12 mouse cellular contexts compared by ENCODE assay signal in genomic region chr4:132077445-132077844, GRCm38 (mm10). TPM values are rescaled to one million over a fixed set of nuclear protein-coding genes. Genes with fewer than 3 reads are reported as not detected.
DNase-seq lines count a peak whose midpoint lies in the region; ATAC-seq and TF ChIP-seq lines count a peak whose summit lies in the region.
"Had no signal": no experiment of that assay in that cellular context is flagged by ENCODE, and none has a peak within 500 bp of the region (broad histone marks: within the 10 kb centered on the region; RNA-seq: fewer than 3 reads in every experiment).

No protein-coding gene starts in this region.

- peaks cover 16% of the 10 kb centered on the region for H3K4me1 ChIP-seq in heart, adult 2 months (ENCODE audit: control insufficient read depth, insufficient read depth, low read length)
- peaks cover 34% of the 10 kb centered on the region for H3K4me1 ChIP-seq in heart, embryonic 16.5 days (ENCODE audit: control insufficient read depth, insufficient read depth, low read length)
- peaks cover 13% of the 10 kb centered on the region for H3K4me1 ChIP-seq in hindbrain, embryonic 13.5 days (replicated peaks)
- peaks cover 10% of the 10 kb centered on the region; the same call in 1 of the 2 replicates for H3K4me1 ChIP-seq in hindbrain, postnatal 0 days (ENCODE audit: insufficient read depth, low read length)

- no peak overlapping the region for H3K9ac ChIP-seq in heart, adult 2 months (ENCODE audit: low read depth, low read length)
- no peak overlapping the region; the same call in 1 of the 2 replicates for H3K9ac ChIP-seq in heart, embryonic 16.5 days (ENCODE audit: low read length)
- H3K9ac ChIP-seq in hindbrain, embryonic 13.5 days: no peak overlapping the region
- H3K9ac ChIP-seq in hindbrain, postnatal 0 days (replicated peaks; ENCODE audit: low read length): no peak overlapping the region
- H3K9ac ChIP-seq: neural tube, embryonic 12.5 days had no signal

- whole genome bisulfite sequencing in heart, adult 2 months: 24% methylated on average over 7 of the region's 7 CpGs
- WGBS in heart, embryonic 16.5 days: 22% methylated on average over 7 of the region's 7 CpGs
- WGBS in hindbrain, embryonic 13.5 days: 71% methylated on average over 7 of the region's 7 CpGs
- 74% methylated on average over 7 of the region's 7 CpGs for WGBS in hindbrain, postnatal 0 days

- TF ChIP-seq EP300 in heart, adult 2 months (IDR thresholded peaks at IDR 0.05; ENCODE audit: insufficient read depth, low read depth, low read length): no peak

- no peak for ATAC-seq in heart, embryonic 16.5 days (replicated peaks; ENCODE audit: extremely low read depth, insufficient read depth, low FRiP score)
- peak; percentile 60 for ATAC-seq in megakaryocyte-erythroid progenitor cell, adult 5-6 weeks (replicated peaks; ENCODE audit: low FRiP score, low TSS enrichment, poor library complexity, severe bottlenecking)
- ATAC-seq in hindbrain, embryonic 13.5 days (ENCODE audit: low FRiP score): no peak
- ATAC-seq in hindbrain, postnatal 0 days: no peak

- peak overlapping the region; percentile 57 for H3K4me2 ChIP-seq in heart, embryonic 16.5 days (ENCODE audit: low read depth, low read length)
- no peak overlapping the region for H3K4me2 ChIP-seq in hindbrain, embryonic 13.5 days
- no peak overlapping the region for H3K4me2 ChIP-seq in hindbrain, postnatal 0 days (ENCODE audit: low read depth, low read length)
- H3K4me2 ChIP-seq: neural tube, embryonic 12.5 days had no signal

- intact Hi-C loops in heart, adult 2 months (cut with DNase I): no loop called here
- intact Hi-C loops in heart, postnatal 25 days (cut with DNase I): loop anchor here (5.0 kb wide), 1 partner anchor 45 kb away; no protein-coding TSS in a partner anchor

- peak overlapping the region; percentile 91 for H3K27ac ChIP-seq in heart, adult 2 months
- H3K27ac ChIP-seq in heart, embryonic 16.5 days (ENCODE audit: low read length): peak overlapping the region; percentile 86
- no peak overlapping the region for H3K27ac ChIP-seq in hindbrain, embryonic 13.5 days
- H3K27ac ChIP-seq in hindbrain, postnatal 0 days: no peak overlapping the region
- H3K27ac ChIP-seq: neural tube, embryonic 12.5 days had no signal

- DNase-seq in heart, adult 2 months: peak in 1 of 2 experiments; percentile 30
- DNase-seq in heart, postnatal 25 days (ENCODE audit: low spot score): no peak
- DNase-seq in MEL-GATA-1-ER (ENCODE audit: extremely low read depth, low read depth): peak; percentile 98
- DNase-seq in layer of hippocampus, postnatal 25 days (ENCODE audit: extremely low spot score in 1 of 2, low spot score in 1 of 2): no peak
- DNase-seq in hindbrain, postnatal 0 days (ENCODE audit: low spot score): no peak

- H3K79me2 ChIP-seq in heart, adult 2 months (replicated peaks; ENCODE audit: control insufficient read depth, insufficient read depth, low read length): 0 out of 2 replicates have a peak, but pooled peaks cover 2% of the 10 kb centered on the region

- no peak for TF ChIP-seq POLR2A in heart, adult 2 months (IDR thresholded peaks at IDR 0.05; ENCODE audit: insufficient read depth, low read depth, low read length)

- 0 out of 2 replicates have a peak, but pooled peaks cover 2% of the 10 kb centered on the region for H3K36me3 ChIP-seq in heart, adult 2 months (ENCODE audit: control insufficient read depth, insufficient read depth, low read length)
- no peaks in the 10 kb centered on the region for H3K36me3 ChIP-seq in heart, embryonic 16.5 days (ENCODE audit: control insufficient read depth, insufficient read depth)
- no peaks in the 10 kb centered on the region for H3K36me3 ChIP-seq in hindbrain, embryonic 13.5 days
- no peaks in the 10 kb centered on the region for H3K36me3 ChIP-seq in hindbrain, postnatal 0 days (ENCODE audit: insufficient read depth, low read length)
- H3K36me3 ChIP-seq: embryonic facial prominence, embryonic 13.5 days; neural tube, embryonic 12.5 days had no signal

- no peak for TF ChIP-seq CTCF in heart, adult 2 months (IDR thresholded peaks at IDR 0.05)
- TF ChIP-seq CTCF in hindbrain, postnatal 0 days (IDR thresholded peaks at IDR 0.05; ENCODE audit: low read depth): no peak

- H3K27me3 ChIP-seq in heart, adult 2 months (ENCODE audit: control insufficient read depth, insufficient read depth, low read length): no peaks in the 10 kb centered on the region
- no peaks in the 10 kb centered on the region for H3K27me3 ChIP-seq in heart, embryonic 16.5 days (ENCODE audit: control insufficient read depth, insufficient read depth, low read length)
- peaks cover 33% of the 10 kb centered on the region for H3K27me3 ChIP-seq in hindbrain, embryonic 13.5 days
- peaks cover 4% of the 10 kb centered on the region; the same call in 1 of the 2 replicates for H3K27me3 ChIP-seq in hindbrain, postnatal 0 days (ENCODE audit: insufficient read depth, low read length)
- H3K27me3 ChIP-seq: CH12.LX had no signal

- no peaks in the 10 kb centered on the region for H3K9me3 ChIP-seq in heart, embryonic 16.5 days (replicated peaks; ENCODE audit: control insufficient read depth, low read length)
- H3K9me3 ChIP-seq in hindbrain, embryonic 13.5 days: no peaks in the 10 kb centered on the region
- no peaks in the 10 kb centered on the region for H3K9me3 ChIP-seq in hindbrain, postnatal 0 days (ENCODE audit: low read length)
- H3K9me3 ChIP-seq: embryonic facial prominence, embryonic 13.5 days; neural tube, embryonic 12.5 days had no signal

- no peak overlapping the region for H3K4me3 ChIP-seq in heart, adult 2 months
- H3K4me3 ChIP-seq in heart, embryonic 16.5 days (ENCODE audit: low read length): no peak overlapping the region
- no peak overlapping the region for H3K4me3 ChIP-seq in hindbrain, embryonic 13.5 days
- H3K4me3 ChIP-seq in hindbrain, postnatal 0 days (ENCODE audit: low read length): no peak overlapping the region
- H3K4me3 ChIP-seq: embryonic facial prominence, embryonic 13.5 days; neural tube, embryonic 12.5 days had no signal

RNA-seq across cellular contexts. Expression of gene Epb41, which starts 2.3 kb away (rescaled TPM):
- 100 to 1,000 TPM; 128 to 256 TPM for total RNA-seq in heart, adult 2 months (2021)
- polyA plus RNA-seq in heart, adult 2 months (2012; rRNA removed): 58.7 and 62.5 TPM in 2 replicates
- 100 to 1,000 TPM; 144 to 184 TPM for total RNA-seq in heart, postnatal 25 days (2021)
- polyA plus RNA-seq in heart, embryonic 16.5 days (2015; fragmentation: Nextera tagmentation; extraction: Ambion mirVana): 67.4 and 68.6 TPM in 2 replicates
- total RNA-seq in megakaryocyte-erythroid progenitor cell, adult 5-6 weeks (2014; fragmentation: Nextera tagmentation): 92.6 and 109 TPM in 2 replicates
- 74.2 and 82.1 TPM in 2 replicates for total RNA-seq in megakaryocyte-erythroid progenitor cell, adult 5-6 weeks (2017)
- polyA plus RNA-seq in hindbrain, embryonic 13.5 days (2015; fragmentation: Nextera tagmentation; extraction: Ambion mirVana): 94.7 and 95.1 TPM in 2 replicates
- 10 to 100 TPM; 16.8 to 24.1 TPM for total RNA-seq in layer of hippocampus, postnatal 25 days (2021)
- 69.7 and 70.1 TPM in 2 replicates for total RNA-seq in hindbrain, postnatal 0 days (2014; rRNA removed)
- 33.3 and 33.7 TPM in 2 replicates for polyA plus RNA-seq in hindbrain, postnatal 0 days (2015; fragmentation: Nextera tagmentation; extraction: Ambion mirVana)

RNA-seq across cellular contexts. Expression of gene Gm10300, which starts 2.9 kb away (rescaled TPM):
- total RNA-seq in heart, adult 2 months (2021): under 1 TPM; 0.11 to 0.13 TPM
- polyA plus RNA-seq in heart, adult 2 months (2012; rRNA removed): 0.08 and 0.12 TPM in 2 replicates
- total RNA-seq in heart, postnatal 25 days (2021): under 1 TPM in 1 of 2 experiments, not detected in 1; 0.17 TPM
- polyA plus RNA-seq in heart, embryonic 16.5 days (2015; fragmentation: Nextera tagmentation; extraction: Ambion mirVana): 0.05 and 0.10 TPM in 2 replicates
- 1.8 TPM in 1 of 2 replicates, not detected in the other for total RNA-seq in megakaryocyte-erythroid progenitor cell, adult 5-6 weeks (2014; fragmentation: Nextera tagmentation)
- total RNA-seq in megakaryocyte-erythroid progenitor cell, adult 5-6 weeks (2017): 0.99 and 3.7 TPM in 2 replicates
- not detected in 2 replicates for polyA plus RNA-seq in hindbrain, embryonic 13.5 days (2015; fragmentation: Nextera tagmentation; extraction: Ambion mirVana)
- not detected for total RNA-seq in layer of hippocampus, postnatal 25 days (2021)
- total RNA-seq in hindbrain, postnatal 0 days (2014; rRNA removed): not detected in 2 replicates
- polyA plus RNA-seq in hindbrain, postnatal 0 days (2015; fragmentation: Nextera tagmentation; extraction: Ambion mirVana): not detected in 2 replicates
- total RNA-seq: layer of hippocampus, postnatal 10 days had no signal
- polyA plus RNA-seq: neural tube, embryonic 12.5 days had no signal

Comparison
In these comparisons a context has a peak if more than half of its experiments do, and no peak if none do; other contexts are left out.
1. H3K27ac ChIP-seq: peak in heart, adult 2 months (single experiment) and heart, embryonic 16.5 days (single experiment); none in hindbrain, embryonic 13.5 days (single experiment) and hindbrain, postnatal 0 days (single experiment).